Mouse (Mus musculus) forebrain, embryonic 15.5 days (tissue): ENCODE measurements at regions not wholly inside any gene's neighbourhood (a gene's known extent, or its start where the extent isn't known, plus 50 kb on each side); places are given as distances from the start of the nearest gene placed in this dataset.

Experiments
- ATAC-seq: fragments of 200-750 bp; cut with Nextera tagmentation; replicated peaks from 2 replicates; pipeline ENCODE4 v1.8.0; 2017; ENCODE audit warnings: mild to moderate bottlenecking, moderate TSS enrichment, moderate library complexity
- H3K27ac ChIP-seq: fragments of 300-500 bp; sonication (generic); replicated peaks from 2 replicates; pipeline ENCODE4 v1.5.1; 2015; ENCODE audit warnings: mild to moderate bottlenecking, inconsistent platforms
- H3K27me3 ChIP-seq: fragments of 300-500 bp; sonication (generic); 2 replicates; pipeline ENCODE4 v1.6.1; 2015; ENCODE audit warnings: inconsistent platforms
- H3K36me3 ChIP-seq: fragments of 300-500 bp; sonication (generic); 2 replicates; pipeline ENCODE4 v1.6.1; 2015; ENCODE audit warnings: mild to moderate bottlenecking, inconsistent platforms
- H3K4me1 ChIP-seq: fragments of 300-500 bp; sonication (generic); 2 replicates; pipeline ENCODE4 v1.6.1; 2015; ENCODE audit warnings: inconsistent platforms
- H3K4me2 ChIP-seq: fragments of 300-500 bp; sonication (generic); replicated peaks from 2 replicates; pipeline ENCODE4 v1.6.1; 2015; ENCODE audit warnings: mild to moderate bottlenecking, inconsistent platforms
- H3K4me3 ChIP-seq: fragments of 300-500 bp; sonication (generic); 2 replicates; pipeline ENCODE4 v1.5.1; 2015; ENCODE audit warnings: mild to moderate bottlenecking, inconsistent platforms
- H3K9ac ChIP-seq: fragments of 300-500 bp; sonication (generic); replicated peaks from 2 replicates; pipeline ENCODE4 v1.6.1; 2015; ENCODE audit warnings: mild to moderate bottlenecking, inconsistent platforms
- H3K9me3 ChIP-seq: fragments of 300-500 bp; sonication (generic); 2 replicates; pipeline ENCODE4 v1.6.1; 2016; ENCODE audit warnings: inconsistent platforms
- WGBS: fragments of 180-500 bp; shearing (Covaris S2); methylation state at CpG from one replicate; pipeline ENCODE4 v1.1.7; 2015; ENCODE audit warnings: mixed read lengths; 5-methylcytosine and 5-hydroxymethylcytosine counted together

- Histone ChIP-seq H3K4me1 (no peaks in the 10 kb centered on the region), H3K9me3 (no peaks in the 10 kb centered on the region), H3K4me3 (no peak overlapping the region), H3K9ac (no peak overlapping the region), H3K4me2 (no peak overlapping the region), H3K27me3 (no peaks in the 10 kb centered on the region), H3K27ac (0 out of 2 replicates have a peak overlapping the region, but pooled peaks have one; percentile 0), H3K36me3 (no peaks in the 10 kb centered on the region)
- ATAC-seq = peak; percentile 57; the same call in 1 of the 2 replicates
- 66% methylated on average over 3 of the region's 3 CpGs for WGBS
Measured at GRCm38 (mm10) chr4:105555941-105556340, 233.7 kb upstream of the Gm12728 start.

- Histone ChIP-seq H3K4me3 (no peak overlapping the region), H3K4me2 (no peak overlapping the region), H3K9me3 (no peaks in the 10 kb centered on the region), H3K4me1 (no peaks in the 10 kb centered on the region), H3K27ac (no peak overlapping the region), H3K36me3 (no peaks in the 10 kb centered on the region), H3K9ac (no peak overlapping the region), H3K27me3 (no peaks in the 10 kb centered on the region)
- WGBS = 92% methylated on average over 2 of the region's 2 CpGs
- no peak for ATAC-seq
Measured at GRCm38 (mm10) chr4:105557396-105557795, 232.3 kb upstream of the Gm12728 start.

- Histone ChIP-seq H3K4me1 (no peaks in the 10 kb centered on the region), H3K27ac (no peak overlapping the region), H3K9me3 (no peaks in the 10 kb centered on the region), H3K36me3 (no peaks in the 10 kb centered on the region), H3K9ac (no peak overlapping the region), H3K4me2 (no peak overlapping the region), H3K27me3 (no peaks in the 10 kb centered on the region), H3K4me3 (no peak overlapping the region)
- 77% methylated on average over 3 of the region's 3 CpGs for WGBS
- ATAC-seq = no peak
Measured at GRCm38 (mm10) chr4:105560055-105560454, 229.6 kb upstream of the Gm12728 start.

DNA sequence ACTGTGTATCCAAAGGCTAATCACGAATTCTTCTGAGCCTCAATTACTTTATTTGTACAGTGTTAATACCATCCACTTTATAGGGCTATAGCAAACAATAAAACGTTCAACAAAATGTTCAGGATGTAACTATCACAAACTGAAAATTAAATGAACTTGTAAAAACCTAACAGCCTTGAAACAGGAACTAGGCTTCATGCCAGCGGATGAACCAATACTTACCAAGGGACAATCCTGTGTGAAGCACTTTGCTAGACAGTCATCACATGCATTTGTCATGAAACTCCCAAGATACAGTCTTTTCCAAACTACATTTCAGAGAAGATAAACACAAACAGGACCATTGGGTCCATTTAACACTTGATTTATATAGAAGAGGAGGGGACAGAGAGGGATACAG is 228.9 kb upstream of the Gm12728 start:
- no peak overlapping the region for H3K27ac ChIP-seq
- no peaks in the 10 kb centered on the region for H3K4me1 ChIP-seq
- 79% methylated on average over 3 of the region's 3 CpGs for WGBS
- no peak overlapping the region for H3K4me3 ChIP-seq
- H3K27me3 ChIP-seq = no peaks in the 10 kb centered on the region
- H3K4me2 ChIP-seq = no peak overlapping the region
- no peaks in the 10 kb centered on the region for H3K9me3 ChIP-seq
- ATAC-seq = no peak
- no peak overlapping the region for H3K9ac ChIP-seq
- no peaks in the 10 kb centered on the region for H3K36me3 ChIP-seq

- no peaks in the 10 kb centered on the region for H3K36me3 ChIP-seq
- H3K4me3 ChIP-seq = no peak overlapping the region
- H3K9ac ChIP-seq = no peak overlapping the region
- H3K9me3 ChIP-seq = no peaks in the 10 kb centered on the region
- H3K27ac ChIP-seq = no peak overlapping the region
- no peak overlapping the region for H3K4me2 ChIP-seq
- ATAC-seq = no peak
- WGBS = 79% methylated on average over 3 of the region's 3 CpGs
- no peaks in the 10 kb centered on the region for H3K4me1 ChIP-seq
- H3K27me3 ChIP-seq = no peaks in the 10 kb centered on the region
Measured at GRCm38 (mm10) chr4:105561611-105562010, 228.1 kb upstream of the Gm12728 start.

GRCm38 (mm10) chr4:105565796-105566195 is 223.9 kb upstream of the Gm12728 start:
- Histone ChIP-seq H3K4me2 (no peak overlapping the region), H3K9ac (no peak overlapping the region), H3K27ac (no peak overlapping the region), H3K36me3 (no peaks in the 10 kb centered on the region), H3K9me3 (no peaks in the 10 kb centered on the region), H3K4me3 (no peak overlapping the region), H3K27me3 (no peaks in the 10 kb centered on the region), H3K4me1 (no peaks in the 10 kb centered on the region)
- WGBS = 85% methylated on average over 7 of the region's 7 CpGs
- no peak for ATAC-seq

GRCm38 (mm10) chr4:105566513-105567457 is 222.9 kb upstream of the Gm12728 start:
- no peak for ATAC-seq
- H3K9ac ChIP-seq = no peak overlapping the region
- no peaks in the 10 kb centered on the region for H3K9me3 ChIP-seq
- no peak overlapping the region for H3K4me3 ChIP-seq
- H3K4me1 ChIP-seq = no peaks in the 10 kb centered on the region
- no peak overlapping the region for H3K4me2 ChIP-seq
- H3K36me3 ChIP-seq = no peaks in the 10 kb centered on the region
- 67% methylated on average over 8 of the region's 8 CpGs for WGBS
- no peak overlapping the region for H3K27ac ChIP-seq
- H3K27me3 ChIP-seq = no peaks in the 10 kb centered on the region

GRCm38 (mm10) chr4:105569671-105570070 is 220.0 kb upstream of the Gm12728 start:
- WGBS = 93% methylated on average over 1 of the region's 1 CpGs
- H3K9me3 ChIP-seq = no peaks in the 10 kb centered on the region
- no peaks in the 10 kb centered on the region for H3K4me1 ChIP-seq
- H3K4me3 ChIP-seq = no peak overlapping the region
- ATAC-seq = no peak
- no peaks in the 10 kb centered on the region for H3K27me3 ChIP-seq
- H3K9ac ChIP-seq = no peak overlapping the region
- no peaks in the 10 kb centered on the region for H3K36me3 ChIP-seq
- H3K27ac ChIP-seq = no peak overlapping the region
- H3K4me2 ChIP-seq = no peak overlapping the region

GRCm38 (mm10) chr4:105575550-105575949 is 214.1 kb upstream of the Gm12728 start:
- Histone ChIP-seq H3K27ac (no peak overlapping the region), H3K4me2 (no peak overlapping the region), H3K36me3 (no peaks in the 10 kb centered on the region), H3K4me1 (no peaks in the 10 kb centered on the region), H3K4me3 (no peak overlapping the region), H3K27me3 (no peaks in the 10 kb centered on the region), H3K9me3 (no peaks in the 10 kb centered on the region), H3K9ac (no peak overlapping the region)
- no peak for ATAC-seq
- WGBS = 96% methylated on average over 2 of the region's 2 CpGs

- H3K4me1 ChIP-seq = no peaks in the 10 kb centered on the region
- H3K9ac ChIP-seq = no peak overlapping the region
- H3K4me2 ChIP-seq = no peak overlapping the region
- no peak overlapping the region for H3K27ac ChIP-seq
- H3K9me3 ChIP-seq = no peaks in the 10 kb centered on the region
- no peaks in the 10 kb centered on the region for H3K27me3 ChIP-seq
- WGBS = 89% methylated on average over 7 of the region's 7 CpGs
- H3K36me3 ChIP-seq = no peaks in the 10 kb centered on the region
- H3K4me3 ChIP-seq = no peak overlapping the region
- ATAC-seq = no peak
Measured at GRCm38 (mm10) chr4:105580987-105581386, 208.7 kb upstream of the Gm12728 start.

DNA sequence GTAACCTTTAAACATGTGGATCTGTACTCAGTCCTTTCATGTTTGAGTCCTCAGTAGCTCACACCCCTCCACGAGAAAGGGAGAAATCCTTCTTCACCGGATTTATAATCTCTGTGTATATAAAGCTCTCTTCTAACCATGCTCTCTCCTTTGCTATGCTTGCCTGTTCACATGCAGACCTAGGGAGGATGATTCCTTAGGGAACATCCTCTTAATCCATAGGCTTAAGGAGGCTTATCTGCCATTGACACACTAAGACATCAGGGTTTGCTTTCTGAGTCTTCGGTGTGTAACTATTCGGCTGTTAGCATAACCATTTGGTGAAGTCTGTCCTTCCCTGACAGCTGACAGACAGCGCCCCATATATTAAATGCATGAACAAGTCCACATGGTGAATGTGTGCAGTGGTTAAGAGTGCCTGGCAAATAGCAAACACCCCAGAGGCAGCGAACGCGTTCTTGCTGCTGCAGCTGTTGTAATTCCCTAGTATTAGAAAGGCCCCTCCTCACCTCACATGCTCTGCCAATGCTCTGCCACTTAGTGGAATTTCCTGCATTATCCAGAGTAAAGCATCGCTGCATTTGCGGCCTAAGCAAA is 205.2 kb upstream of the Gm12728 start:
- no peaks in the 10 kb centered on the region for H3K9me3 ChIP-seq
- no peak for ATAC-seq
- H3K4me1 ChIP-seq = no peaks in the 10 kb centered on the region

GRCm38 (mm10) chr4:105603661-105604060 is 186.0 kb upstream of the Gm12728 start:
- 83% methylated on average over 1 of the region's 1 CpGs for WGBS
- H3K4me3 ChIP-seq = no peak overlapping the region
- no peak overlapping the region for H3K4me2 ChIP-seq
- no peaks in the 10 kb centered on the region for H3K4me1 ChIP-seq
- H3K27me3 ChIP-seq = no peaks in the 10 kb centered on the region
- no peak for ATAC-seq
- no peaks in the 10 kb centered on the region for H3K36me3 ChIP-seq
- no peaks in the 10 kb centered on the region for H3K9me3 ChIP-seq
- no peak overlapping the region for H3K27ac ChIP-seq
- H3K9ac ChIP-seq = no peak overlapping the region

More for the DNA sequence above, 205.2 kb upstream of the Gm12728 start:
- H3K9ac ChIP-seq = no peak overlapping the region
- no peaks in the 10 kb centered on the region for H3K27me3 ChIP-seq
- WGBS = 75% methylated on average over 10 of the region's 10 CpGs
- H3K27ac ChIP-seq = no peak overlapping the region
- H3K4me2 ChIP-seq = no peak overlapping the region
- H3K4me3 ChIP-seq = no peak overlapping the region
- no peaks in the 10 kb centered on the region for H3K36me3 ChIP-seq
